26 mouse cellular contexts compared by ENCODE assay signal in the genomic region with DNA sequence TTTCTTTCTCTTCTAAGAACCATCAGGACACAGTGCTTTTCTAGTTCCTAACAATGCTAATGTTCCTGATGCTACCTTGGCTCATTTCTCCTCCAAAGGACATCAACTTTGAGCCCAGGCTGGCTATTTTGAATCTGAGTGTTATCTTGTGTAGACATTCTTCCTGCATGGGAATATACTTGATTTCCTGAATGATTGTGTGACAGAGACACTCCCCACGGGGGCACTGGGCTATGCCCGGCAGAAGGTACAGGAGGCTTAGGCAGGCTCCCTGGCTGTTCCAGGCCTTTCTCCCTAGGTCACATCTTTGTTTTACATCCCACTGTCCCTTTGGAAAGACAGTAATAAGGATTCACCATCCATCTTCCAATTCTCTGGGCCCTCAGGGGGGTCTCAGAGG. TPM values are rescaled to one million over a fixed set of nuclear protein-coding genes. Genes with fewer than 3 reads are reported as not detected.
DNase-seq lines count a peak whose midpoint lies in the region; ATAC-seq and TF ChIP-seq lines count a peak whose summit lies in the region.
"Had no signal": no experiment of that assay in that cellular context is flagged by ENCODE, and none has a peak within 500 bp of the region (broad histone marks: within the 10 kb centered on the region; RNA-seq: fewer than 3 reads in every experiment).

No protein-coding gene starts in this region.

- no peaks in the 10 kb centered on the region for H3K36me3 ChIP-seq in lung, postnatal 0 days (ENCODE audit: insufficient read depth, low read length)
- H3K36me3 ChIP-seq: embryonic facial prominence, embryonic 13.5 days; embryonic facial prominence, embryonic 15.5 days; forebrain, embryonic 10.5 days; forebrain, embryonic 12.5 days had no signal

- no peak for TF ChIP-seq CTCF in lung, postnatal 0 days (IDR thresholded peaks at IDR 0.05)

- WGBS in lung, postnatal 0 days: 58% methylated on average over 2 of the region's 2 CpGs

- peak; percentile 40 for DNase-seq in lung, postnatal 0 days (ENCODE audit: low spot score)
- DNase-seq in lung, postnatal 10 days: peak; percentile 64
- peak; percentile 74 for DNase-seq in lung, postnatal 25 days (ENCODE audit: low spot score)
- peak; percentile 46 to 76 for DNase-seq in lung, postnatal 4 days
- DNase-seq in left cerebral cortex, adult 8-10 months (ENCODE audit: low spot score in 2 of 2): no peak
- no peak for DNase-seq in MN1 (ENCODE audit: low spot score)
- DNase-seq in embryo, embryonic 10 days (ENCODE audit: low spot score): no peak
- DNase-seq: adrenal gland, adult 8-10 months; adrenal gland, postnatal 14 days; adrenal gland, postnatal 36 days; cerebellum, adult 11-12 months; cerebellum, adult 2 months; cerebellum, adult 9-10 months; cerebellum, postnatal 10 days; cerebellum, postnatal 25 days; embryo, embryonic 11 days had no signal

- no peaks in the 10 kb centered on the region for H3K27me3 ChIP-seq in lung, postnatal 0 days (replicated peaks; ENCODE audit: insufficient read depth, low read length)
- H3K27me3 ChIP-seq: embryonic facial prominence, embryonic 13.5 days; embryonic facial prominence, embryonic 15.5 days; forebrain, embryonic 12.5 days; Patski had no signal

- H3K9me3 ChIP-seq in lung, postnatal 0 days (ENCODE audit: low read length): no peaks in the 10 kb centered on the region
- H3K9me3 ChIP-seq: embryonic facial prominence, embryonic 13.5 days; embryonic facial prominence, embryonic 15.5 days; forebrain, embryonic 10.5 days; forebrain, embryonic 12.5 days had no signal

- H3K4me2 ChIP-seq in lung, postnatal 0 days (replicated peaks; ENCODE audit: low read depth, low read length): no peak overlapping the region
- H3K4me2 ChIP-seq: embryonic facial prominence, embryonic 13.5 days; embryonic facial prominence, embryonic 15.5 days; forebrain, embryonic 12.5 days had no signal

- H3K9ac ChIP-seq in lung, postnatal 0 days (replicated peaks; ENCODE audit: low read depth): no peak overlapping the region
- H3K9ac ChIP-seq: embryonic facial prominence, embryonic 13.5 days; embryonic facial prominence, embryonic 15.5 days; forebrain, embryonic 12.5 days had no signal

- TF ChIP-seq EP300 in lung, postnatal 0 days (IDR thresholded peaks at IDR 0.05): peak; percentile 90

- ATAC-seq in lung, postnatal 0 days: peak; percentile 55
- ATAC-seq: activated CD4-positive, CD25-positive, alpha-beta regulatory T cell, adult 4 months; forebrain, embryonic 14.5 days; forebrain, embryonic 16.5 days; Patski had no signal

- peak overlapping the region; percentile 26; the same call in 1 of the 2 replicates for H3K27ac ChIP-seq in lung, postnatal 0 days (ENCODE audit: low read length)
- H3K27ac ChIP-seq: embryonic facial prominence, embryonic 13.5 days; embryonic facial prominence, embryonic 15.5 days; forebrain, embryonic 10.5 days; forebrain, embryonic 12.5 days had no signal

- H3K4me1 ChIP-seq in lung, postnatal 0 days (ENCODE audit: insufficient read depth, low read depth, low read length): peaks cover 5% of the 10 kb centered on the region; the same call in 1 of the 2 replicates
- H3K4me1 ChIP-seq: embryonic facial prominence, embryonic 15.5 days; forebrain, embryonic 10.5 days; forebrain, embryonic 12.5 days had no signal

- H3K4me3 ChIP-seq in lung, postnatal 0 days (ENCODE audit: low read depth, low read length): no peak overlapping the region
- H3K4me3 ChIP-seq: embryonic facial prominence, embryonic 13.5 days; embryonic facial prominence, embryonic 15.5 days; erythroblast, embryonic 14.5 days; forebrain, embryonic 10.5 days; forebrain, embryonic 12.5 days had no signal

RNA-seq across cellular contexts. Expression of a gene that starts 49.8 kb away (rescaled TPM):
- polyA plus RNA-seq in lung, postnatal 0 days (2015; fragmentation: Nextera tagmentation; extraction: Ambion mirVana): 68.9 and 70.0 TPM in 2 replicates
- under 1 TPM; 0.72 to 0.98 (median 0.85) TPM for total RNA-seq in left cerebral cortex, adult 8-10 months (2022)
- total RNA-seq: MEL had no signal

Comparison
In these comparisons a context has a peak if more than half of its experiments do, and no peak if none do; other contexts are left out.
1. DNase-seq: peak in lung, postnatal 0 days (single experiment), lung, postnatal 10 days (single experiment), lung, postnatal 25 days (single experiment) and lung, postnatal 4 days (2 of 2); none in left cerebral cortex, adult 8-10 months (0 of 2), MN1 (single experiment) and embryo, embryonic 10 days (single experiment).